Mouse (Mus musculus) embryonic facial prominence, embryonic 13.5 days (tissue): Measurements from ENCODE around the gene Dnajc30. TPM values are rescaled to one million over a fixed set of nuclear protein-coding genes. Genes with fewer than 3 reads are reported as not detected.
A peak's percentile ranks its signal among the peaks of the same experiment; 100 is the strongest.

ENCODE experiments used
- ATAC-seq: fragments of 200-750 bp; cut with Nextera tagmentation; 2 replicates; pipeline ENCODE4 v1.8.0; 2017; ENCODE audit warnings: low read depth; ENCODE audit not compliant: insufficient number of reproducible peaks, insufficient read depth, low FRiP score, low TSS enrichment
- H3K27ac ChIP-seq: fragments of 300-500 bp; sonication (generic); 2 replicates; pipeline ENCODE4 v1.5.1; 2015; ENCODE audit warnings: moderate library complexity, mild to moderate bottlenecking, inconsistent platforms
- H3K27me3 ChIP-seq: fragments of 300-500 bp; sonication (generic); 2 replicates; pipeline ENCODE4 v1.6.1; 2015; ENCODE audit warnings: mild to moderate bottlenecking, inconsistent platforms
- H3K36me3 ChIP-seq: fragments of 300-500 bp; sonication (generic); 2 replicates; pipeline ENCODE4 v1.6.1; 2015; ENCODE audit warnings: mild to moderate bottlenecking, inconsistent platforms
- H3K4me1 ChIP-seq: fragments of 300-500 bp; sonication (generic); 2 replicates; pipeline ENCODE4 v1.6.1; 2015; ENCODE audit warnings: inconsistent platforms
- H3K4me2 ChIP-seq: fragments of 300-500 bp; sonication (generic); 2 replicates; pipeline ENCODE4 v1.6.1; 2015; ENCODE audit warnings: moderate library complexity, mild to moderate bottlenecking, inconsistent platforms
- H3K4me3 ChIP-seq: fragments of 300-500 bp; sonication (generic); 2 replicates; pipeline ENCODE4 v1.5.1; 2015; ENCODE audit warnings: mild to moderate bottlenecking, inconsistent platforms
- H3K9ac ChIP-seq: fragments of 300-500 bp; sonication (generic); 2 replicates; pipeline ENCODE4 v1.6.1; 2015; ENCODE audit warnings: mild to moderate bottlenecking, inconsistent platforms
- H3K9me3 ChIP-seq: fragments of 300-500 bp; sonication (generic); 2 replicates; pipeline ENCODE4 v1.6.1; 2016; ENCODE audit warnings: inconsistent platforms
- WGBS: fragments of 180-500 bp; shearing (Covaris S2); methylation state at CpG from one replicate; pipeline ENCODE4 v1.1.7; 2015; ENCODE audit warnings: mixed read lengths; 5-methylcytosine and 5-hydroxymethylcytosine counted together
- polyA plus RNA-seq: library from polyadenylated mRNA; unstranded; fragments of >200 nt; fragmentation: Nextera tagmentation; extraction: Ambion mirVana; gene quantifications from 2 replicates; pipeline ENCODE4 v1.2.1, GENCODE M21; 2015

Gene Dnajc30
- polyA plus RNA-seq, 1 experiment from 2014 or later: 38.8 TPM

DNA sequence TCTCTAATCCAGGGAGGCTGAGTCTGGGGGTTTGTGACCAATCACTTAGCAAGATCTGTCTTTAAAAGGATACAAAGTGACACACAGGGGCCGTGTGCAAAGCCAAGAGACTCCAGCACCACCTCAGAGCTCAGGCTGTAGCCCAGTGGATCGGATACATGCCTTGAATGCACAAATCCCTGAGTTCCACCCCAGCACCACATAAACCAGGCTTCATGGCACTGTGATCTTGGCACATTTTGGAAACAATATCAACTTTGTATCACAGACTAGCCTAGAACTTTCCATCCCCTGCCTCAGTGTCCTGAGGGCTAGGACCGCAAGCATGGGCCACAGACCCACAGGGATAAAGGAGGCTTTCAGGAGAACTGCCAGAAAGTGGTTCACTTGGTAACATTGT lies 2.0 kb downstream of the Dnajc30 start:
- Histone ChIP-seq H3K27ac (no peak overlapping the region), H3K4me3 (peak overlapping the region; percentile 12), H3K27me3 (no peaks in the 10 kb centered on the region), H3K36me3 (peaks cover 48% of the 10 kb centered on the region), H3K9me3 (no peaks in the 10 kb centered on the region), H3K9ac (0 out of 2 replicates have a peak overlapping the region, but pooled peaks have one; percentile 11), H3K4me2 (peak overlapping the region; percentile 95; the same call in 1 of the 2 replicates), H3K4me1 (peaks cover 22% of the 10 kb centered on the region)
- no peak for ATAC-seq
- 91% methylated on average over 3 of the region's 3 CpGs for WGBS

DNA sequence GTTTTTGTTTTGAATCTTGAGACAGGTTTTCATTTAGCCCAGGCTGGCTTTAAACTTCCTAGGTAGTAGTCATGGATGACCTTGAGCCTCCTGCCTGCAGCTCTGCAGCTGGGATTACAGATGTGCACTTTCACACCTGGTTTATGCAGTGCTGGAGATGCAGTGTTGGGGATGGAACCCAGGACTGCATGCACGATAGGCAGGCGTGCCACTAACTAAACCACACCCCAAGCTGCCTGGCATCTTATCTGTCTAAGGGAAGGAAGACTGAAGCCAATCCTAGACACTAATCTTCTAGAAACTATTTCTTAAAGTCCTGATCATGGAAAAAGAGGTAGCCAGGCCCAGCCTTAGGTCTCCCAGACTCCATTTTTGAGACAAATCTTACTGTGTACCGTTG lies 6.4 kb downstream of the Dnajc30 start:
- Histone ChIP-seq H3K4me2 (no peak overlapping the region), H3K9me3 (no peaks in the 10 kb centered on the region), H3K27me3 (no peaks in the 10 kb centered on the region), H3K4me3 (no peak overlapping the region), H3K9ac (no peak overlapping the region), H3K36me3 (peaks cover 59% of the 10 kb centered on the region), H3K4me1 (peaks cover 18% of the 10 kb centered on the region), H3K27ac (no peak overlapping the region)
- ATAC-seq: no peak
- 91% methylated on average over 3 of the region's 3 CpGs for WGBS

DNA sequence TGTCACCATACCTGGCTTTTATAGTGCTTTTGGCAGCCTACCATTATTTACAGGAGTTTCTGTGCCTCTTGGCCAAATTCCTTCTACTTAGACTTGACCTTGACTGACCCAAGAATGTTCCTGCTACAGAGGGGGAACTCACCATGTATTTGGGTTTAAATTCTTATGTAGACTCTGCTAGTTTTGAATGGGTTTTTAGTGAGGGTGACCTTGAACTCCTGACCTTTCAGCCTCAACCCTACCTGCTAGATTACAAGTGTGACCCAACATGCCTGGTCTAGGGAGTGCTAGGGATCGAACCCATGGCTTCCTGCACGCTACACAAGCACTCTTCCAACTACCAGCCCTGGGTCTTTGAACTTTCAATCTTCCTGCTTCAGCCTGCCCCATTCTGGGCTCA lies 8.1 kb downstream of the Dnajc30 start:
- Histone ChIP-seq H3K27ac (no peak overlapping the region), H3K27me3 (no peaks in the 10 kb centered on the region), H3K9me3 (no peaks in the 10 kb centered on the region), H3K4me1 (peaks cover 21% of the 10 kb centered on the region), H3K4me3 (no peak overlapping the region), H3K9ac (no peak overlapping the region), H3K4me2 (no peak overlapping the region), H3K36me3 (peaks cover 51% of the 10 kb centered on the region)
- 97% methylated on average over 2 of the region's 2 CpGs for WGBS
- no peak for ATAC-seq

DNA sequence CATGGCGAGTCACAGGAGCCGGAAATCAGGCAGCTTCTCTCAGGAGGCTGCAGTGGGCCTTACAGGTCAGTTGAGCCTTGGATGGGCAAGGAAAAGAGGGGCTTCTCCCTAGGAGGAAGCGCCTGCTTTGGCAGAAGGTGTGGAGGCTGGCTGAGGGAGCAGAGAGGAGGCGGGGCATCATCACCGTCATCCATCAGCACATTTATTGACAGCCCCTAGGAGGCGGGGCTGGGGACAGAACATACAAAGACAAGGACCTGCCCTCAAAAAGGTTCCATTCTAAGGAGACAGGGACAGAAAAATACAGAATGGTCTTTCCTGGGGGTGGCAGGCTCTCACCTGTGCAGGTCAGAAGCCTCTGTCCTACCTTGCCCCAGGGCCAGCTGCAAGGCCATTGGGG lies 8.7 kb downstream of the Dnajc30 start:
- Histone ChIP-seq H3K4me2 (no peak overlapping the region), H3K27ac (no peak overlapping the region), H3K36me3 (peaks cover 44% of the 10 kb centered on the region), H3K9me3 (no peaks in the 10 kb centered on the region), H3K9ac (no peak overlapping the region; the same call in 1 of the 2 replicates), H3K4me1 (peaks cover 23% of the 10 kb centered on the region), H3K27me3 (no peaks in the 10 kb centered on the region), H3K4me3 (no peak overlapping the region)
- whole genome bisulfite sequencing: 64% methylated on average over 6 of the region's 6 CpGs
- ATAC-seq: no peak

DNA sequence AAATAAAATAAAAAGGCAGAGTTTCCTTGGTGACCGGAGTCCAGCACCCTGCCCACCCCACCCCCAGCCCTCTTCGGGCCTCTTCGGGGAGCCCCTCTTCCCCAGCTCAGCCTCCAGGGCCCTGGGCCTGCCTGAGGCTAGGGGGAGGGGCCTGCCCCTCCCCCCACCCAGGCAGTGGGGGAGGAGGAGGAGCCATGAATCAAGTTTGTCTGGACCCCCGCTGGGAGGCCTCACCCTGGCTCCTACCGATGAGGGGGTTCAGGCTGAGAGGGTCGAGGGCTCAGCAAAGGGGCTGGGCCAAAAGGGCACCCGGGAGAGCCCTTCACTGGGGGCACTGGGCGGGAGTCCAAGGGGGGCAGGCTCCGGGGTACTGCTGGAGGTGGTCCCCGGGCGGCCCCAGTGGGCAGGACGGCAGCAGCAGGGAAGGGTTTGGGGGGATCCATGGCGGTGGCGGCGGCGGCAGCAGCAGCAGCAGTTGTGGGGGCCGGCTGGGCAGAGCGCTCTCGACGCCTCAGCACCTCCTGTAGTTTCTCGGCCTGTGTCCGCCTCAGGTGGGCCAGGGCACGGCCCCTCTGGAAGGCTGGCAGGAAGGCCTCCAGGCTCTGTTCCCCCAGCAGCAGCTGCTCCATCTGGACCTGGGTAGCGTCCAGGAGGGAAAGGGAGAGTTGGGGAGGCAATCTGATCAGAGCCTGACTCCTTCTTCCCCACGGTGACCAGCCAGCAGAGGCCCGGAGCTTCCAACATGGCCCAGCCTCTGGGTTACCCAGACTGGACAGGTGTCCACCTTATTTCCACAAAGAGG lies 9.5 kb downstream of the Dnajc30 start:
- Histone ChIP-seq H3K36me3 (peaks cover 36% of the 10 kb centered on the region), H3K4me1 (peaks cover 23% of the 10 kb centered on the region), H3K4me3 (no peak overlapping the region), H3K9me3 (no peaks in the 10 kb centered on the region), H3K27ac (no peak overlapping the region), H3K27me3 (no peaks in the 10 kb centered on the region), H3K9ac (peak overlapping the region; percentile 67), H3K4me2 (peak overlapping the region; percentile 40)
- WGBS: 23% methylated on average over 26 of the region's 26 CpGs
- no peak for ATAC-seq

DNA sequence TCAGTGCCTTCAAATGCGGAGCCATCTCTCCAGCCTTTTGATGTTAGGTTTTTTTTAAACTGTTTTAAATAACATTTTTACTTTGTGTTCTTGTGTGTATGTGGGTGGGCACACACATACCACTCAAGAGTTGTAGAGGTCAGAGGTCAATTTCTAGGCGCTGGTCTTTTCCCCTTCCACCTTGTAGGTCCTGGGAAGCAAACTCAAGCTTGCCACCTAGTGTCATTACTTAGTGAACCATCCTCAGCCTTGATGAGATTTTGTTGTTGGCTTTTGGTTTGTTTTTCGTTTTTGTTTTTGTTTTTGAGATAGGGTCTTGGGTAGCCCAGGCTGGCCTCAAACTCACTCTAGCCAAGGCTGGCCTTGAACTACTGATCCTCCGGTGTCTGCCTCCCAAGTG lies 11.7 kb downstream of the Dnajc30 start:
- Histone ChIP-seq H3K36me3 (peaks cover 33% of the 10 kb centered on the region), H3K4me2 (no peak overlapping the region), H3K9ac (no peak overlapping the region), H3K27ac (no peak overlapping the region), H3K4me1 (peaks cover 23% of the 10 kb centered on the region), H3K27me3 (no peaks in the 10 kb centered on the region), H3K4me3 (no peak overlapping the region), H3K9me3 (no peaks in the 10 kb centered on the region)
- no peak for ATAC-seq
- 73% methylated on average over 4 of the region's 4 CpGs for WGBS

DNA sequence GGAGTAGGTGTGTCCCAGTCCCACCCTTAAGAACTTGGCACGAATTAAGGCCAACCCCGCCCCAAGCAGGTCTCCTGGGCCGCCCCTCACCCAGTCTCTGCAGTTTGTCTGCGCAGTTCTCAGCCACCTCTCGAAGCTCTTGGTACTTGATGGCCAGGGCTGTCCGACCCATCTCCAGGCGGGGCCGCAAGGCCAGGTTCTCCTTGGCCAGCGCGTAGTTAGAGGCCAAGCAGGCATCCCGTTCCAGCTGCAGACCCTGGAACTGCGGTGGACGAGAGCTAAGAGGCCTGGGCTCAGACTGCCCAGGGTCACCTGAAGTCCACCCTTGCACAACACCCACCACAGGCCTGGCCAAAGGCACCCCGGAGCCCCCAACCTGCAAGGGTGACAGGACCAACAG lies 12.4 kb downstream of the Dnajc30 start:
- Histone ChIP-seq H3K4me1 (peaks cover 23% of the 10 kb centered on the region), H3K36me3 (peaks cover 29% of the 10 kb centered on the region), H3K4me2 (peak overlapping the region; percentile 71), H3K27ac (peak overlapping the region; percentile 91; the same call in 1 of the 2 replicates), H3K4me3 (peak overlapping the region; percentile 16), H3K9ac (peak overlapping the region; percentile 99; the same call in 1 of the 2 replicates), H3K9me3 (no peaks in the 10 kb centered on the region), H3K27me3 (no peaks in the 10 kb centered on the region)
- WGBS: 89% methylated on average over 14 of the region's 14 CpGs
- ATAC-seq: no peak

DNA sequence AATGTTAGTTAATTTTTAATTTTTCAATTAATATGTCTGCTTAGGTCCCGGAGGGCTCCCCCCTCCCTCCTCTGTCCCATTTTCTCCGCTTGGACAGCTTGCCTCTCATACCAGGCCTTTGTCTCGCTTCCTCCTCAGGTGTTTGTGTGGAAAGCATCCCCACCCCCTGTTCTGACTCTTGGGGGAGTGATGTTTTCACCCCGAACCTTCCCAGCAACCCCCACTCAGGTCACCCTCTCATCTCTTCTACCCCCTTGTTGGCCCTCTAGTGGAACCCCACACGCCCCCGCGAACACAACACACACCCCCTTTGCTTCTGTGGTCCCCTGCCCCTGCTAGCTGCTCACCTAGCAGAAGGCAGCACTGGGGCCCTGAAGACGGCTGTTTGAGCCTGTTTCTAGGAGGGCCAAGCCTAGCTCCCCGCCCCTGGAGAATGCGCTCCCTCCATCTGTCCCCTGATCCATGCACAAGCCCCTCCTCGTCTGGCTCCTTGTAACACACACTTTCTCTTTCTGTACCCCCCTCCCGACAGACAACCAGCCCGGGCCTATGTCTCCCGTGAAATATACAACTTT lies 13.0 kb downstream of the Dnajc30 start:
- Histone ChIP-seq H3K4me1 (peaks cover 23% of the 10 kb centered on the region), H3K27ac (peak overlapping the region; percentile 91), H3K4me2 (peak overlapping the region; percentile 71), H3K4me3 (peak overlapping the region; percentile 98), H3K36me3 (peaks cover 26% of the 10 kb centered on the region), H3K9ac (peak overlapping the region; percentile 99), H3K27me3 (no peaks in the 10 kb centered on the region), H3K9me3 (no peaks in the 10 kb centered on the region)
- WGBS: 16% methylated on average over 14 of the region's 14 CpGs
- peak; percentile 44 for ATAC-seq

DNA sequence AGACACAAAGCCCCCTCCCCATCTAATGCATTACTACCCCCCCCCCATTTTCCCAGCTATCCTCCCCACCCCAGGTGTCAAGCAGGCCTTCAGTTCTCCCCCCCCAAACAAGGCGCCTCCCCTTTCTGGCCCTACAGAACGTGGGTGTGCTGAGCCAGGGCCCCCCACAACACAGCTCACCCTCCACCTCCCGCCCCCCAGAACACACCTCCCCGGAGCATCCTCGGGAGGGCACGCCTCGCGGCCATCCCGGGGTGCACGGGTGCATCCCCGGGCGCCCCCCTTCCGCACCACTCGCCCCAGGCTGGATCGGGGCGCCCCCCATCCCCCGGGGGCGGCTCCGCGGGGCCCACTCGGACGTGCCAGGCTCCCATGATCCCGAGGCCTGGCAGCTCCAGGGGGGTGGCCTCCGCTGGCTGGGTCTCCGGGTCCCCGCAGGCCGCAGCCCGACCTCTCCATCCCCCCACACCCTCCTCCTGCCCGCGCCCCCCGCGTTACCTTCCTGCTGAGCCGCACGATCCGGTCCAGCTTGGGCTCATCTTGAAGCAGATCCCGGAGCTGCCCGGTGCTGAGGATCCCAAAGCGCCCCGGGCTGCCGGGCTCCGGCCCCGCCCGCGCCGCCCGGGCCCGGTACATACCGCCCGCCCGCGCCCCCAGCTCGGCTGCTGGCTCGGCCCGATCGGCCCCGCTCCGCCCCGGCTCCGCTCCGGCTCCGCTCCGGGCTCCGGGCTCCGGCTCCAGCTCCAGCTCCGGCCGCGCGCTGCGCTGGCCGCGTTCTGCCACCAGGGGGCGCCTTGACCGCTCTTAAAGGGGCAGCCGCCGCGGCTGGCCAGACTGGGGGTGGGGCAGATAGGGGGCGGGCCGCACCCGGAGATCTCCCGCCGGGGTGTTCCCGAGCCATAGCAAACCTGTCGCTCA lies 13.8 kb downstream of the Dnajc30 start, which contains the start of gene Vps37d:
Vps37d (minus strand) TSS at position 703 of the 918 bp plus-strand sequence.
- Histone ChIP-seq H3K36me3 (peaks cover 18% of the 10 kb centered on the region), H3K9me3 (no peaks in the 10 kb centered on the region), H3K4me2 (peak within 1 kb of the TSS; percentile 71), H3K4me3 (peak within 1 kb of the TSS; percentile 98), H3K4me1 (peaks cover 23% of the 10 kb centered on the region), H3K27ac (peak within 1 kb of the TSS; percentile 91), H3K27me3 (no peaks in the 10 kb centered on the region), H3K9ac (peak within 1 kb of the TSS; percentile 99)
- WGBS: under 1% methylated on average over 80 of the region's 83 CpGs
- ATAC-seq: peak; percentile 69

DNA sequence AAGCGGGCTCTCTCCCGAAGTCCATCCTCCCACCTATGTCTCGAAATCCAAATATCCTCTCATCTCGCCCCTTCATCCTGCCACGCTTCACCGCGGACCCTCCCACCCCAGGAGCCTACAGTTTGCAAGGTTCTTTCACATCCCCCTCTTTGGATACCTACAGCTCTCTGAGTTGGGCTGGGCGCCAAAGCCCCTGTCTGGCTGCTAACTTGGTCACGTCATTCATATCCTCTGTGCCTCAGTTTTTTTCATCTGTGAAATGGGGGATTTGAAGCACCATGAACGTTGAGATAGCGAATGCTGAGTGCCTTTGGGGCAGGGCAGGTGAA lies 14.4 kb downstream of the Dnajc30 start:
- peak overlapping the region; percentile 98 for H3K4me3 ChIP-seq
- peaks cover 19% of the 10 kb centered on the region for H3K4me1 ChIP-seq
- peak overlapping the region; percentile 99 for H3K9ac ChIP-seq
- no peaks in the 10 kb centered on the region for H3K9me3 ChIP-seq
- 1% methylated on average over 11 of the region's 11 CpGs for WGBS
- 0 out of 2 replicates have a peak overlapping the region, but pooled peaks have one; percentile 91 for H3K27ac ChIP-seq
- peak overlapping the region; percentile 71 for H3K4me2 ChIP-seq
- H3K36me3 ChIP-seq: peaks cover 13% of the 10 kb centered on the region
- H3K27me3 ChIP-seq: no peaks in the 10 kb centered on the region
- ATAC-seq: peak; percentile 15; the same call in 1 of the 2 replicates

DNA sequence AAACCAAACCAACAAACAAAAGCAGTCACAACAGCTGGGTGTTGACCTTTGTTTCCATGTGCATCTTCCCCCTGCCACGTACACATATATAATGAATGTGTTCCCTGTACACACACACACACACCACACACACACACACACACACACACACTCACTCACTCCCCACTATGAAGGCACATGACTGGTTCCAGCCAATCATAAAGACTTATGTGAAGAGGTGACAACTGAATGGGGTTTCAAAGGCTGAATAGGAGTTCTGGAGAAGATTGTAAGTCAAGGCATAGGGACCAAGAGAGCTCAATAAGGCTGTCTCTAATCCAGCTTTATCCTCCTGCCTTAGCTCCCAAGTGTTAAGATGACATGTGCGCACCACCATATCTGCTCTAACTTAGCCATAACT lies 15.6 kb downstream of the Dnajc30 start:
- no peaks in the 10 kb centered on the region for H3K9me3 ChIP-seq
- WGBS: 97% methylated on average over 2 of the region's 2 CpGs
- H3K27ac ChIP-seq: no peak overlapping the region
- no peak overlapping the region for H3K4me3 ChIP-seq
- ATAC-seq: no peak
- peaks cover 10% of the 10 kb centered on the region for H3K4me1 ChIP-seq
- no peaks in the 10 kb centered on the region for H3K27me3 ChIP-seq
- H3K9ac ChIP-seq: no peak overlapping the region
- H3K36me3 ChIP-seq: peaks cover 9% of the 10 kb centered on the region
- no peak overlapping the region for H3K4me2 ChIP-seq
